Mouse (Mus musculus) heart, adult 2 months (tissue): ENCODE measurements around the gene Arntl. TPM values are rescaled to one million over a fixed set of nuclear protein-coding genes. Genes with fewer than 3 reads are reported as not detected.

Source experiments
- DNase-seq, 2 experiments: peaks; one replicate each; pipeline ENCODE4 v3.0.0; 2021
- H3K27ac ChIP-seq: fragments of 200-600 bp; 2 replicates; pipeline ENCODE4 v1.8.1; 2022
- H3K27me3 ChIP-seq: fragments of 200-500 bp; 2 replicates; pipeline ENCODE4 v1.6.1; 2012; ENCODE audit warnings: mild to moderate bottlenecking, low read length, inconsistent platforms, mixed read lengths; ENCODE audit not compliant: control insufficient read depth, insufficient read depth
- H3K36me3 ChIP-seq: fragments of 200-500 bp; 2 replicates; pipeline ENCODE4 v1.6.1; 2012; ENCODE audit warnings: low read length, inconsistent platforms; ENCODE audit not compliant: control insufficient read depth, insufficient read depth
- H3K4me1 ChIP-seq: fragments of 200-500 bp; 2 replicates; pipeline ENCODE4 v1.6.1; 2011; ENCODE audit warnings: low read length; ENCODE audit not compliant: control insufficient read depth, insufficient read depth
- H3K4me3 ChIP-seq: fragments of 200-600 bp; 2 replicates; pipeline ENCODE4 v1.8.1; 2022
- H3K79me2 ChIP-seq: fragments of 200-500 bp; replicated peaks from 2 replicates; pipeline ENCODE4 v1.6.1; 2012; ENCODE audit warnings: mild to moderate bottlenecking, inconsistent platforms, low read length, moderate library complexity, mixed read lengths; ENCODE audit not compliant: control insufficient read depth, insufficient read depth
- H3K9ac ChIP-seq: fragments of 200-500 bp; 2 replicates; pipeline ENCODE4 v1.6.1; 2012; ENCODE audit warnings: low read depth, mild to moderate bottlenecking, control low read depth, inconsistent platforms, low read length, mixed read lengths
- CTCF ChIP-seq: fragments of 200-600 bp; IDR thresholded peaks from 2 replicates; pipeline ENCODE4 v1.8.1; 2022; ENCODE audit warnings: antibody characterized with exemption, mild to moderate bottlenecking, moderate library complexity
- EP300 ChIP-seq: fragments of 200-500 bp; IDR thresholded peaks from 2 replicates; pipeline ENCODE4 v1.6.1; 2011; ENCODE audit warnings: low read depth, low read length, control low read depth; ENCODE audit not compliant: insufficient read depth
- POLR2A ChIP-seq: fragments of 200-500 bp; IDR thresholded peaks from 2 replicates; pipeline ENCODE4 v1.6.1; 2011; ENCODE audit warnings: mild to moderate bottlenecking, low read depth, low read length, control low read depth; ENCODE audit not compliant: insufficient read depth
- WGBS: fragments of 180-500 bp; shearing (Covaris S2); methylation state at CpG from one replicate; pipeline ENCODE4 v1.1.7; 2018; 5-methylcytosine and 5-hydroxymethylcytosine counted together
- intact Hi-C: fragments of 180-260 bp; cut with DNase I; formaldehyde crosslinking; loops from one replicate; pipeline ENCODE4 v1.15.1; 2025
- polyA plus RNA-seq: library from polyadenylated mRNA; depleted of rRNA; stranded (reverse); fragments of >200 nt; gene quantifications from 2 replicates; pipeline ENCODE4 v1.2.3, GENCODE M21; 2012
- total RNA-seq, 2 experiments: library from RNA; stranded (reverse); gene quantifications; 2 replicates each; pipeline ENCODE4 v1.2.3; 2021

The Arntl gene
- total and polyA plus RNA-seq, 3 experiments, result 6.6 to 26.7 (median 7.2) TPM

DNA sequence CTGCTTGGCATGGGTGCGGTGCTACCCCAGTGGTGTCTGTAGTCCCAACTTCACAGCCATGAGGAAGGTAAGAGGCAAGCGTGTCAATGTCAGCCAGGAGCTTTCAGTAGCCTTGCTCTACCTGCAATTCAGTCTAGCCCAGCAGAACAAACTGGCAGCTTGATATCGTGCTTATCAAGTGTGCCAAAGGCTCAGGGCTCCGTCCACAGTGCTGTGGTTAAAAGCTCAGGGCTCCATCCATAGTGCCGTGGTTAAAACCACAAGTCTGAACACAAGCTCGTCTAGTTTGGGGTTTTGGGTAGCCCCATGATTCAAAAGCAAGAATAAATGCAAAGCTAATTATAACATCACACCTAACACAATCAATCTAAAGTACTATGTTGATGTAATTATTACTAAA, 87.3 kb downstream of the Arntl start:
- Histone ChIP-seq H3K4me3 (no peak overlapping the region), H3K36me3 (no peaks in the 10 kb centered on the region), H3K27ac (no peak overlapping the region), H3K79me2 (no peaks in the 10 kb centered on the region), H3K9ac (no peak overlapping the region), H3K27me3 (no peaks in the 10 kb centered on the region), H3K4me1 (no peaks in the 10 kb centered on the region)
- WGBS, result 90% methylated on average over 6 of the region's 6 CpGs
- intact Hi-C loops, result no loop called here
- DNase-seq, result no peak
- TF ChIP-seq CTCF, result no peak
- no peak for TF ChIP-seq EP300
- TF ChIP-seq POLR2A, result no peak

DNA sequence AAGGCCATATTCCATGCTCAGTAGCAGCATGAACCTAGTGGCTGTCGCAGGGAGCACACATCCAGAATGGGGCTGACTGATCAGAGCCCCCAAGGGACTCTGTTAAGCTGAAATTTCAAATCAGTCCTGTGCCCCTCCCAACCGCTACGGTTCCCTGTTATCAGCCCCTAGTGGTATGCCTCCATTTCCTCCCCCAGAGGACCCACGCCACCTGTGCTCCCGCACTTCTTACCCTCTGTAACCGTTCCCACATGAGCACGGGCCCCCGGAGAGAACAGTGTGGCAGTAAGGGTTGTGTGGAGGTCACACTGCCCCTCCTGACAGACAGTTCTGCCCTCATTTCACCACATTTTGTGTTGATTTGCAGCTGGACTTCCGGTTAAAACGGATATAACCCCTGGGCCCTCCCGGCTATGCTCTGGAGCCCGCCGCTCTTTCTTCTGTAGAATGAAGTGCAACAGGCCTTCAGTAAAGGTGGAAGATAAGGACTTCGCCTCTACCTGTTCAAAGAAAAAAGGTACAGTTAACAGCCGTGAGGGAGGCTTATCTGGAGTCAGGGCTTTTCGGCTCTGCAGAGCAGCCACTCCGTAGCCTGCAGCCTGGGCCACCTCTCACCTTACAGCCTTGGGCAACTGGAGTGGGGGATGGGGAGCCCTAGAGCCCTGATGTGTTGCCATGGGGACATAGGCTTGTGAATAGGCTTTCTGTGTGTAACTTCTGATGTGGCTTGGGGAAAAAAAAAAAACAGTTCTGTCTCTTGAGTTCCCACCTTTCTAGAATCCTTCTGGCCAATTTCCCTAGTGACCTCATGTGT, 88.0 kb downstream of the Arntl start:
- H3K27ac ChIP-seq, result no peak overlapping the region
- intact Hi-C loops, result no loop called here
- H3K27me3 ChIP-seq, result no peaks in the 10 kb centered on the region
- TF ChIP-seq EP300 (no peak), CTCF (no peak), POLR2A (no peak)
- H3K79me2 ChIP-seq, result no peaks in the 10 kb centered on the region
- WGBS, result 55% methylated on average over 17 of the region's 17 CpGs
- H3K4me3 ChIP-seq, result no peak overlapping the region
- DNase-seq, result no peak
- no peaks in the 10 kb centered on the region for H3K4me1 ChIP-seq
- H3K9ac ChIP-seq, result no peak overlapping the region
- no peaks in the 10 kb centered on the region for H3K36me3 ChIP-seq

DNA sequence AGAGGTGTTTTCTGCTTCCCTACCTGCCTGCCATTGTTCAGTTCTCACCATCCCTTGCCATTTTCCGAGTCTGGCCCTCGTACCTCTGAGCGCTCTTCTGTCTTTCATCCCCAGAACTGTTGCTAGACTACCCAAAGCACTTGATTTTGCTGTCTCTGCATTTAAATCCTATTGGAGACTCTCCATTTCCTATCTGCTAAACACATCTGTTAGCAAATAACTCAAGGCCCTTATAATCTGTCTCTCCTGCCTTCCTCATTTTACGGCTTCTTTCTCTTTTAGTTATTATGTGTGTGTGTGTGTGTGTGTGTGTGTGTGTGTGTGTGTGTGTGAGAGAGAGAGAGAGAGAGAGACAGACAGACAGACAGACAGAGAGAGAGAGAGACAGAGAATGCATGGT, 90.5 kb downstream of the Arntl start:
- no peak overlapping the region for H3K4me3 ChIP-seq
- TF ChIP-seq EP300, result no peak
- no peak for DNase-seq
- WGBS, result 94% methylated on average over 4 of the region's 4 CpGs
- no peaks in the 10 kb centered on the region for H3K79me2 ChIP-seq
- H3K9ac ChIP-seq, result no peak overlapping the region
- intact Hi-C loops, result no loop called here
- H3K27me3 ChIP-seq, result no peaks in the 10 kb centered on the region
- H3K4me1 ChIP-seq, result no peaks in the 10 kb centered on the region
- no peak overlapping the region for H3K27ac ChIP-seq
- H3K36me3 ChIP-seq, result no peaks in the 10 kb centered on the region

DNA sequence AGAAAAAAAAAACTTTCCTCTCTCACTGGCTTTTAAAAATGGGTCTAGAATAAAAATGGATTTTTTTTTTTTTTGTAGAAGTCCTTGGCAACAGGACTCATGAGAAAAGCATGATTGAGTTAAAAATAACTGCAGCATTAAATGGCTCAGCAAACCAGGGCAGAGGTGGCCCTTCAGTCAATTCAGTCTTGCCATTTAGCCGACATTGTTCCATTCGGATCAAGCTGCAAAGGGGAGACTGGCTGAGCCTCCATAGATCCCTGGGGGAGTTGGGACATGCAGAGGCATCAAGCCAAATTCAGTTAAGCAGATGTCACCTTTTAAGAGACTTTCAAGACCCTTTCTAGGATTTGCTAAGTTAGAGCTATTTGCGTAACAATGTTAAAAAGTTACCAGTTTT, 102.9 kb downstream of the Arntl start:
- 50% methylated on average over 3 of the region's 3 CpGs for WGBS

DNA sequence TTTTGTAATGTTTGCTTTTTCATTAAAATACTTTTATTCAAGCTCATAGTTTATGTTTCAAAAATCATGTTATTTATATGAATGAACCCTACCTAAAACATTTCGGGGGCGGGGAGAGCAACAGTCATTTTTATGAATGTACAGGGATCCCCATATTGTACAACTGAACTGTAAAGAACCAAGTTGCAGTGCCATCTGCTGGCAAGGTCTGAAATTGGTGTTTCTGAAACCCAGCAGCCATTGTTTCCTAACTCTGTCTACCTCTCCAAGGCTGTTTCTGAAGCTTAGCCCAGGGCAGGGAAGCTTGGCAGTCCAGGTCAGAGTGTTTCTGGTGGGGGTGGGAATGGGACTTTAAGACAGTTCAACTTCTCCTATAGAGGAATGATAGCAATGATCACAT, 104.5 kb downstream of the Arntl start:
- WGBS, result 23% methylated on average over 2 of the region's 2 CpGs
- Histone ChIP-seq H3K27me3 (no peaks in the 10 kb centered on the region), H3K4me3 (no peak overlapping the region), H3K27ac (no peak overlapping the region), H3K79me2 (no peaks in the 10 kb centered on the region), H3K9ac (no peak overlapping the region), H3K36me3 (peaks cover 2% of the 10 kb centered on the region; the same call in 1 of the 2 replicates), H3K4me1 (peaks cover 3% of the 10 kb centered on the region)
- TF ChIP-seq POLR2A (no peak), CTCF (peak; percentile 79)
- intact Hi-C loops, result loop anchor here (1.0 to 5.0 kb wide), 2 partner anchors 168 to 389 kb away; no protein-coding TSS in a partner anchor
- DNase-seq, result peak; percentile 24 to 57

More for the DNA sequence above, 102.9 kb downstream of the Arntl start:
- H3K4me3 ChIP-seq, result no peak overlapping the region
- H3K27me3 ChIP-seq, result no peaks in the 10 kb centered on the region
- H3K4me1 ChIP-seq, result peaks cover 3% of the 10 kb centered on the region
- H3K36me3 ChIP-seq, result peaks cover 2% of the 10 kb centered on the region; the same call in 1 of the 2 replicates
- H3K79me2 ChIP-seq, result no peaks in the 10 kb centered on the region
- no peak overlapping the region for H3K27ac ChIP-seq
- no peak overlapping the region for H3K9ac ChIP-seq
- intact Hi-C loops, result loop anchor here (5.0 kb wide), 1 partner anchor 388 kb away; no protein-coding TSS in a partner anchor
- no peak for DNase-seq
- no peak for TF ChIP-seq POLR2A

DNA sequence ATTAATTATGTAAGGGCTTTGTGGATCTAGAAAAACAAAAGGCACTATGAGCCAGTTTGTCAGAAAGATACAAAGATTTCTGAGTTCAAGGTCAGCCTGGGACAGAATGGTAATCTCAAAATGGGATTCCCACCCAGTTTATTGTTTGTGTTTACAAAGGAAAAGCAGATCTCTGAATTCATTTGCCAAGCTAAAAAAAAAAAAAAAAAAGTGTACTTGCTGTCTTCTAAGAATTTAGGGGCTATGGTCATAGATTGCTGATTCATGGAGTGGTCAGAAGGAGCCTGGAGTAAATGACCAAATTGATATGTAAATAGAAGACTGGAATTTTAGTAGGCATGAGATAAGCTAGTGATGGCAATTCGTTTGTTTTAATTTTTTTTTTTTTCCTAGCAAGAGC, 112.9 kb downstream of the Arntl start:
- no peak overlapping the region for H3K27ac ChIP-seq
- no peaks in the 10 kb centered on the region; the same call in 1 of the 2 replicates for H3K36me3 ChIP-seq
- H3K9ac ChIP-seq, result no peak overlapping the region
- intact Hi-C loops, result no loop called here
- no peak for DNase-seq
- no peak overlapping the region for H3K4me3 ChIP-seq
- H3K79me2 ChIP-seq, result no peaks in the 10 kb centered on the region
- TF ChIP-seq EP300 (no peak), POLR2A (no peak), CTCF (no peak)
- WGBS, result 56% methylated on average over 1 of the region's 1 CpGs
- H3K27me3 ChIP-seq, result no peaks in the 10 kb centered on the region
- no peaks in the 10 kb centered on the region for H3K4me1 ChIP-seq
